Mouse (Mus musculus) C2C12 (cell line): Measurements from ENCODE around the gene Slc36a3.

ENCODE experiments used
- CTCF ChIP-seq: IDR thresholded peaks from one replicate; pipeline ENCODE4 v1.5.1; 2011; ENCODE audit not compliant: control insufficient read depth, insufficient read depth, insufficient read length
- USF1 ChIP-seq: IDR thresholded peaks from one replicate; pipeline ENCODE4 v1.6.1; 2011; ENCODE audit warnings: low read depth, mild to moderate bottlenecking, control low read depth, moderate library complexity

GRCm38 (mm10) chr11:55190216-55190615 lies 38.7 kb upstream of the Slc36a3 start:
- TF ChIP-seq USF1 (no peak), CTCF (no peak)
